Mouse (Mus musculus) olfactory bulb, adult 2 months (tissue): ENCODE measurements at regions not wholly inside any gene's neighbourhood (a gene's known extent, or its start where the extent isn't known, plus 50 kb on each side); places are given as distances from the start of the nearest gene placed in this dataset.

ENCODE experiments used
- CTCF ChIP-seq: fragments of 200-500 bp; IDR thresholded peaks from 2 replicates; pipeline ENCODE4 v1.5.1; 2012; ENCODE audit warnings: low read depth, mild to moderate bottlenecking, low read length, moderate library complexity; ENCODE audit not compliant: insufficient read depth
- POLR2A ChIP-seq: fragments of 200-500 bp; IDR thresholded peaks from 2 replicates; pipeline ENCODE4 v1.6.1; 2012; ENCODE audit warnings: mild to moderate bottlenecking, low read depth, low read length, moderate library complexity; ENCODE audit not compliant: insufficient read depth

- TF ChIP-seq CTCF: no peak
- no peak for TF ChIP-seq POLR2A
Observed at GRCm38 (mm10) chr7:61877311-61878065, 468.9 kb upstream of the Ndn start.
